Mouse (Mus musculus): Measurements from ENCODE around the gene Gcnt4. TPM values are rescaled to one million over a fixed set of nuclear protein-coding genes. Genes with fewer than 3 reads are reported as not detected.
A peak's percentile ranks its signal among the peaks of the same experiment; 100 is the strongest.
"Not testable (repeated sequence)": the region's sequence is repeated elsewhere in the genome, so short reads cannot be mapped to it uniquely, and the experiment has no call there.

Gcnt4 gene
- polyA plus RNA-seq (2015; fragmentation: Nextera tagmentation; extraction: Ambion mirVana): 1.8 and 2.1 TPM in 2 replicates

- Histone ChIP-seq H3K4me3 (replicated peaks; ENCODE audit: low read length) (peak within 1 kb of the TSS; percentile 84), H3K9ac (ENCODE audit: low read length) (peak within 1 kb of the TSS; percentile 76), H3K36me3 (ENCODE audit: control insufficient read depth, insufficient read depth, low read length) (no peaks in the 10 kb centered on the region), H3K4me1 (ENCODE audit: control insufficient read depth, insufficient read depth, low read length) (no peaks in the 10 kb centered on the region; the same call in 1 of the 2 replicates), H3K4me2 (ENCODE audit: low read depth, low read length) (peak within 1 kb of the TSS; percentile 99), H3K27ac (ENCODE audit: low read length) (peak within 1 kb of the TSS; percentile 23; the same call in 1 of the 2 replicates), H3K9me3 (replicated peaks; ENCODE audit: control insufficient read depth, low read length) (no peaks in the 10 kb centered on the region), H3K27me3 (ENCODE audit: control insufficient read depth, insufficient read depth, low read length) (peaks cover 10% of the 10 kb centered on the region)
- 10% methylated on average over 56 of the region's 56 CpGs for WGBS
- peak; percentile 85 for ATAC-seq (ENCODE audit: insufficient read depth, low FRiP score)
Measured at GRCm38 (mm10) chr13:96923999-96924961, at the start of gene Gcnt4. Gcnt4 (plus strand) TSS chr13:96924689.

- Histone ChIP-seq H3K4me3 (replicated peaks; ENCODE audit: low read length) (no peak overlapping the region), H3K9me3 (replicated peaks; ENCODE audit: control insufficient read depth, low read length) (no peaks in the 10 kb centered on the region), H3K4me1 (ENCODE audit: control insufficient read depth, insufficient read depth, low read length) (no peaks in the 10 kb centered on the region), H3K27ac (ENCODE audit: low read length) (no peak overlapping the region), H3K36me3 (ENCODE audit: control insufficient read depth, insufficient read depth, low read length) (no peaks in the 10 kb centered on the region), H3K9ac (ENCODE audit: low read length) (no peak overlapping the region), H3K4me2 (ENCODE audit: low read depth, low read length) (no peak overlapping the region), H3K27me3 (ENCODE audit: control insufficient read depth, insufficient read depth, low read length) (no peaks in the 10 kb centered on the region)
- 68% methylated on average over 12 of the region's 12 CpGs for WGBS
- ATAC-seq (ENCODE audit: insufficient read depth, low FRiP score): no peak
Measured at GRCm38 (mm10) chr13:96878220-96879057, 46.0 kb upstream of the Gcnt4 start.

GRCm38 (mm10) chr13:96884534-96884933 lies 40.0 kb upstream of the Gcnt4 start:
- H3K9ac ChIP-seq (ENCODE audit: low read length): no peak overlapping the region
- no peaks in the 10 kb centered on the region for H3K27me3 ChIP-seq (ENCODE audit: control insufficient read depth, insufficient read depth, low read length)
- WGBS: 44% methylated on average over 1 of the region's 1 CpGs
- no peak overlapping the region for H3K4me3 ChIP-seq (replicated peaks; ENCODE audit: low read length)
- H3K36me3 ChIP-seq (ENCODE audit: control insufficient read depth, insufficient read depth, low read length): no peaks in the 10 kb centered on the region
- ATAC-seq (ENCODE audit: insufficient read depth, low FRiP score): no peak
- no peak overlapping the region for H3K27ac ChIP-seq (ENCODE audit: low read length)
- H3K4me2 ChIP-seq (ENCODE audit: low read depth, low read length): no peak overlapping the region
- no peaks in the 10 kb centered on the region for H3K4me1 ChIP-seq (ENCODE audit: control insufficient read depth, insufficient read depth, low read length)
- H3K9me3 ChIP-seq (replicated peaks; ENCODE audit: control insufficient read depth, low read length): no peaks in the 10 kb centered on the region

- Histone ChIP-seq H3K4me1 (ENCODE audit: control insufficient read depth, insufficient read depth, low read length) (no peaks in the 10 kb centered on the region), H3K9ac (ENCODE audit: low read length) (no peak overlapping the region), H3K4me2 (ENCODE audit: low read depth, low read length) (no peak overlapping the region), H3K4me3 (replicated peaks; ENCODE audit: low read length) (no peak overlapping the region), H3K27me3 (ENCODE audit: control insufficient read depth, insufficient read depth, low read length) (no peaks in the 10 kb centered on the region), H3K36me3 (ENCODE audit: control insufficient read depth, insufficient read depth, low read length) (no peaks in the 10 kb centered on the region), H3K9me3 (replicated peaks; ENCODE audit: control insufficient read depth, low read length) (no peaks in the 10 kb centered on the region), H3K27ac (ENCODE audit: low read length) (no peak overlapping the region)
- WGBS: 18% methylated on average over 2 of the region's 2 CpGs
- ATAC-seq (ENCODE audit: insufficient read depth, low FRiP score): no peak
Measured at GRCm38 (mm10) chr13:96889985-96890384, 34.5 kb upstream of the Gcnt4 start.

- no peak overlapping the region for H3K27ac ChIP-seq (ENCODE audit: low read length)
- H3K9ac ChIP-seq (ENCODE audit: low read length): no peak overlapping the region
- 83% methylated on average over 2 of the region's 2 CpGs for WGBS
- no peak for ATAC-seq (ENCODE audit: insufficient read depth, low FRiP score)
- H3K4me3 ChIP-seq (replicated peaks; ENCODE audit: low read length): no peak overlapping the region
- H3K4me2 ChIP-seq (ENCODE audit: low read depth, low read length): no peak overlapping the region
- no peaks in the 10 kb centered on the region for H3K9me3 ChIP-seq (replicated peaks; ENCODE audit: control insufficient read depth, low read length)
- H3K4me1 ChIP-seq (ENCODE audit: control insufficient read depth, insufficient read depth, low read length): no peaks in the 10 kb centered on the region
- H3K36me3 ChIP-seq (ENCODE audit: control insufficient read depth, insufficient read depth, low read length): no peaks in the 10 kb centered on the region
- H3K27me3 ChIP-seq (ENCODE audit: control insufficient read depth, insufficient read depth, low read length): no peaks in the 10 kb centered on the region
Measured at GRCm38 (mm10) chr13:96895144-96895543, 29.3 kb upstream of the Gcnt4 start.

GRCm38 (mm10) chr13:96906717-96907116 lies 17.8 kb upstream of the Gcnt4 start:
- no peak for ATAC-seq (ENCODE audit: insufficient read depth, low FRiP score)
- Histone ChIP-seq H3K4me1 (ENCODE audit: control insufficient read depth, insufficient read depth, low read length) (no peaks in the 10 kb centered on the region), H3K4me2 (ENCODE audit: low read depth, low read length) (no peak overlapping the region), H3K9ac (ENCODE audit: low read length) (no peak overlapping the region), H3K4me3 (replicated peaks; ENCODE audit: low read length) (no peak overlapping the region), H3K9me3 (replicated peaks; ENCODE audit: control insufficient read depth, low read length) (no peaks in the 10 kb centered on the region), H3K27ac (ENCODE audit: low read length) (no peak overlapping the region), H3K27me3 (ENCODE audit: control insufficient read depth, insufficient read depth, low read length) (no peaks in the 10 kb centered on the region), H3K36me3 (ENCODE audit: control insufficient read depth, insufficient read depth, low read length) (no peaks in the 10 kb centered on the region)
- WGBS: 57% methylated on average over 3 of the region's 3 CpGs

GRCm38 (mm10) chr13:96911202-96911601 lies 13.3 kb upstream of the Gcnt4 start:
- H3K9me3 ChIP-seq (replicated peaks; ENCODE audit: control insufficient read depth, low read length): no peaks in the 10 kb centered on the region
- H3K27me3 ChIP-seq (ENCODE audit: control insufficient read depth, insufficient read depth, low read length): no peaks in the 10 kb centered on the region
- no peak overlapping the region for H3K9ac ChIP-seq (ENCODE audit: low read length)
- H3K4me3 ChIP-seq (replicated peaks; ENCODE audit: low read length): no peak overlapping the region
- H3K27ac ChIP-seq (ENCODE audit: low read length): no peak overlapping the region
- 81% methylated on average over 3 of the region's 3 CpGs for whole genome bisulfite sequencing
- no peaks in the 10 kb centered on the region for H3K36me3 ChIP-seq (ENCODE audit: control insufficient read depth, insufficient read depth, low read length)
- ATAC-seq (ENCODE audit: insufficient read depth, low FRiP score): no peak
- no peaks in the 10 kb centered on the region for H3K4me1 ChIP-seq (ENCODE audit: control insufficient read depth, insufficient read depth, low read length)
- H3K4me2 ChIP-seq (ENCODE audit: low read depth, low read length): no peak overlapping the region

- not testable (repeated sequence) for H3K4me3 ChIP-seq (replicated peaks; ENCODE audit: low read length); H3K9me3 ChIP-seq (replicated peaks; ENCODE audit: control insufficient read depth, low read length); H3K4me1 ChIP-seq (ENCODE audit: control insufficient read depth, insufficient read depth, low read length); H3K9ac ChIP-seq (ENCODE audit: low read length); H3K4me2 ChIP-seq (ENCODE audit: low read depth, low read length); H3K27ac ChIP-seq (ENCODE audit: low read length); H3K36me3 ChIP-seq (ENCODE audit: control insufficient read depth, insufficient read depth, low read length); ATAC-seq (ENCODE audit: insufficient read depth, low FRiP score)
- WGBS: 90% methylated on average over 4 of the region's 4 CpGs
- peaks cover 10% of the 10 kb centered on the region for H3K27me3 ChIP-seq (ENCODE audit: control insufficient read depth, insufficient read depth, low read length)
Measured at GRCm38 (mm10) chr13:96923134-96923533, 1.4 kb upstream of the Gcnt4 start.

All from stomach, embryonic 16.5 days (tissue).